Mouse (Mus musculus) megakaryocyte, embryonic 14.5 days (primary cell): ENCODE results near the gene Slco2a1. TPM values are rescaled to one million over a fixed set of nuclear protein-coding genes. Genes with fewer than 3 reads are reported as not detected.

ENCODE experiments used
- H3K27me3 ChIP-seq: replicated peaks from 2 replicates; pipeline ENCODE3; 2012; ENCODE audit warnings: inconsistent platforms
- H3K36me3 ChIP-seq: replicated peaks from 2 replicates; pipeline ENCODE3; 2012; ENCODE audit warnings: low read length, inconsistent platforms, mixed read lengths
- H3K4me1 ChIP-seq: 2 replicates; pipeline ENCODE4 v1.6.1; 2012; ENCODE audit warnings: inconsistent platforms
- H3K4me3 ChIP-seq: replicated peaks from 2 replicates; pipeline ENCODE3; 2012; ENCODE audit warnings: moderate library complexity, mild to moderate bottlenecking, inconsistent platforms
- H3K9me3 ChIP-seq: 2 replicates; pipeline ENCODE4 v1.6.1; 2012; ENCODE audit warnings: inconsistent platforms
- FLI1 ChIP-seq: IDR thresholded peaks from 2 replicates; pipeline ENCODE4 v1.6.1; 2012; ENCODE audit warnings: low read length, inconsistent platforms, mixed read lengths
- GATA1 ChIP-seq: IDR thresholded peaks from 3 replicates; pipeline ENCODE4 v1.6.1; 2012; ENCODE audit warnings: mixed read lengths, low read length, inconsistent platforms, borderline replicate concordance
- polyA plus RNA-seq: library from polyadenylated mRNA; stranded (reverse); fragments of >175 nt; gene quantifications from 2 replicates; pipeline ENCODE4 v1.2.3, GENCODE M21; 2012; ENCODE audit warnings: low replicate concordance; ENCODE audit not compliant: insufficient read depth

Gene Slco2a1
- polyA plus RNA-seq, 1 experiment, result not detected

GRCm38 (mm10) chr9:102963321-102963720 is 25.2 kb upstream of the Slco2a1 start:
- Histone ChIP-seq H3K4me3 (no peak overlapping the region), H3K9me3 (peaks cover 6% of the 10 kb centered on the region), H3K4me1 (no peaks in the 10 kb centered on the region), H3K36me3 (no peaks in the 10 kb centered on the region), H3K27me3 (no peaks in the 10 kb centered on the region)
- TF ChIP-seq GATA1 (no peak), FLI1 (no peak)

DNA sequence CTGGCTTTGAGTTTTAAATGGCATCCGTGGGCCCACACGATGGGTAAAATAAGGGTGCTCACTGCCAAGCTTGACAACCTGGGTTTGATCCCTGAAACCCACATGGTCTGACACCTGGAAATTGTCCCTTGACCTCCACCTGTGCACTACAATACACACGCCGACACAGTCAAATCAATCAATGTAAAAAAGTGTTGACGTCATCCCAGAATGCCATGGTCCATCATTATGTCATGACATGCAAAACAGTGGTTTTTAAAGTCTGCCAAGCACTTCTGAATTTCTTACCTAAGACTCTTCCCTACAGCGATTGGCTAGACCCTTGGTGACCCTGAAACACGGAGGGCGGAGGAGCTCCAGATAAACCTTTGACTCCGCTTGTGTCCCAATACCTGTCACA is 23.9 kb upstream of the Slco2a1 start:
- H3K27me3 ChIP-seq, result no peaks in the 10 kb centered on the region
- no peaks in the 10 kb centered on the region for H3K36me3 ChIP-seq
- TF ChIP-seq FLI1 (no peak), GATA1 (no peak)
- H3K9me3 ChIP-seq, result peaks cover 13% of the 10 kb centered on the region
- no peak overlapping the region for H3K4me3 ChIP-seq
- H3K4me1 ChIP-seq, result no peaks in the 10 kb centered on the region

- no peak for TF ChIP-seq GATA1
- no peak for TF ChIP-seq FLI1
- Histone ChIP-seq H3K27me3 (no peaks in the 10 kb centered on the region), H3K9me3 (peaks cover 13% of the 10 kb centered on the region)
These were observed 16.0 kb upstream of the Slco2a1 start for GRCm38 (mm10) chr9:102972393-102973050.

GRCm38 (mm10) chr9:102975887-102976286 is 12.6 kb upstream of the Slco2a1 start:
- H3K4me1 ChIP-seq, result no peaks in the 10 kb centered on the region
- no peak for TF ChIP-seq GATA1
- no peak for TF ChIP-seq FLI1

More at GRCm38 (mm10) chr9:102972393-102973050, 16.0 kb upstream of the Slco2a1 start:
- Histone ChIP-seq H3K4me3 (no peak overlapping the region), H3K36me3 (no peaks in the 10 kb centered on the region), H3K4me1 (no peaks in the 10 kb centered on the region)

GRCm38 (mm10) chr9:102977090-102977489 is 11.4 kb upstream of the Slco2a1 start:
- TF ChIP-seq GATA1, result no peak
- TF ChIP-seq FLI1, result no peak

More at GRCm38 (mm10) chr9:102975887-102976286, 12.6 kb upstream of the Slco2a1 start:
- Histone ChIP-seq H3K27me3 (no peaks in the 10 kb centered on the region), H3K4me3 (no peak overlapping the region), H3K9me3 (no peaks in the 10 kb centered on the region), H3K36me3 (no peaks in the 10 kb centered on the region)

GRCm38 (mm10) chr9:102977791-102978492 is 10.6 kb upstream of the Slco2a1 start:
- H3K4me1 ChIP-seq, result no peaks in the 10 kb centered on the region
- TF ChIP-seq FLI1, result no peak
- TF ChIP-seq GATA1, result no peak
- H3K36me3 ChIP-seq, result no peaks in the 10 kb centered on the region
- no peaks in the 10 kb centered on the region for H3K27me3 ChIP-seq
- H3K9me3 ChIP-seq, result no peaks in the 10 kb centered on the region
- no peak overlapping the region for H3K4me3 ChIP-seq

More at GRCm38 (mm10) chr9:102977090-102977489, 11.4 kb upstream of the Slco2a1 start:
- Histone ChIP-seq H3K27me3 (no peaks in the 10 kb centered on the region), H3K9me3 (no peaks in the 10 kb centered on the region), H3K36me3 (no peaks in the 10 kb centered on the region), H3K4me3 (no peak overlapping the region), H3K4me1 (no peaks in the 10 kb centered on the region)

DNA sequence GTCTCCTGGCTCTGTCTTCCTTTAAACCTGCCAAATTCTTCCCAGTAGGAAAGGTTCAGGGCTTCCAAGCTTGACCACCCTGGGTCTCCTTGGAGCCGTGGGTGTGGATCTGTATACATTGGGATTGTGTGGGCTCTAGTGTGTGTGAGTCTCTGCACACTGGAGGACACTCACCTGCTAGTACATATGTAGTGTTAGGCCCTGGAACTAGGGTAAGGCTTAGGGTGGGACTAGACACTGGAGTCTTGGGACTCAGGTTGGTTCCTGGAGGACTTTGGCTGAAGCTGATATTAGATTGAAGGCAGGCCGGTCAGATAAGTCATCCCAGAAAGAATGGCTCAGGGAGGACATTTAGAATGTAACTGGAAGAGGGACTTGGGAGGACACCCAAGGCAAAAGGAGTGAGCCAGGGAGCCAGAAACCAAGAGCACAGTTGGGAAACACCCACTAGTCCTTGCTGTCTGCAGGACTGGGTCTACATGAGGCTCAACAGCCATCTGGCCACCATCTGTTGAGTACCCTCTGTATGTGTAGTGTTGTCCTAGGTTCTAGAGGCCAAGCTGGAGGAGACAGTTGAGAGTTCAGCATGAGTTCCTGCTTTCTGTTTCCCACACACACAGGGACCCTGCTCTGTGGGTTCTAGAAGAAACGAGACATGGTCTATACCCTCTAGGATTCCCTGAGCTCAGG is 9.4 kb upstream of the Slco2a1 start:
- Histone ChIP-seq H3K27me3 (no peaks in the 10 kb centered on the region), H3K36me3 (no peaks in the 10 kb centered on the region), H3K4me3 (no peak overlapping the region), H3K4me1 (no peaks in the 10 kb centered on the region), H3K9me3 (no peaks in the 10 kb centered on the region)
- TF ChIP-seq FLI1 (no peak), GATA1 (no peak)

DNA sequence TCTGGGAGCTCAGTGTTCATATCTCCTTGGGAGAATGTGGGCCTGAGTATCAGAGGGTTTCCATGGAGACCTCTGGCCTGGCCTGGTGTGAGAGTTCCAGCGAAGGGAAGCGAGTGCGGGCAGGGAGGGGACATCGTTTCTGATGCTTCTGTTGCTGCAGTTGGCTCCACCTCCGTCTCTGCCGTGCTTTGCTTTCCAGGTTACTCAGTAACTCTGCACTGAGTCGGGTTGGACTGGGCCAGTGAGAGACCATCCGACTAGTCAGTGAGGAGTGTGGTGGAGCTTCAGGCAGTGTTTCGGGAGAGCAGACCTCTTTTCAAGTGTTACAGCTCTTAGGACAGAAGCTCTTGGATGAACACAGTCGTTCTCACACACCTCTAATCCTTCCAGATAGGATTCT is 8.6 kb upstream of the Slco2a1 start:
- Histone ChIP-seq H3K36me3 (no peaks in the 10 kb centered on the region), H3K27me3 (no peaks in the 10 kb centered on the region), H3K4me3 (no peak overlapping the region), H3K9me3 (no peaks in the 10 kb centered on the region), H3K4me1 (no peaks in the 10 kb centered on the region)
- no peak for TF ChIP-seq GATA1
- TF ChIP-seq FLI1, result no peak

DNA sequence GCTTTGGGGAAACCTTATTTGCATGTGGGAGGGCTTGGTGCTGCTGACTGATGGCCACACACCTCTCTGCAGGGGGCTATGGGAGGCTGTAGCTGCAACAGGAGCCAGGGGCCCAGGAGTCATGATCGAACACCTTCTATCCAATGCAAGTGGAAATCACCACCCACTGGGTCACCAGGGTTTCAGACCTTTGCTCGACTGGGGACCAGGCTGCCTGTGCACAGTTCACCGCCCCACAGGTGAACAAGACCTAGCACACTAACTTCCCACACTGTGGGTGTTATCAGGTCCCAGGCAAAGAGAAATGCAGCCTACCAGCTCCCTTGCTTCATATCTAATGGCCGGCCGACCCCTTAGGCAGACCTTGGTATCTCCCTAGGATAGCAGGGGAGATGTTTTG is 8.1 kb upstream of the Slco2a1 start:
- no peaks in the 10 kb centered on the region for H3K36me3 ChIP-seq
- TF ChIP-seq GATA1 (no peak), FLI1 (no peak)

DNA sequence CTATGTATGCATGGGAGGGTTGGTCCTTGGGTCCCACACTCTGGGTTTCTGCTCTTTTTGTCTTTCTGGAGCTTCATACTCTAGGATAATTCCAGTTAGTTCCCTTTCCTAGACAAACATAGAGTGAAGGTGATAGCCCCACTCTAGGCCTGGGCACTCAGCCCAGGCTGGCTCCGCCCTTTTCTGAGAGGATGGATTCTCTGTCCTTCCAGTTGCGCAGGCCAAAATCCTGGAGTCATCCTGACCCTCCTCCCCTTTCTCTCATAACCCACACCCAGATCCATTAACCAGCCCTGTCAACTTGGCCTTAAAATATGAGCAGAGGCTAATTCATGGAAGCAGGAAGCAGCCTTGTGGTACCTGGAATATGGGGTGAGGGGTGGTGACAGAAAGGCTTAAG is 6.7 kb upstream of the Slco2a1 start:
- Histone ChIP-seq H3K9me3 (peaks cover 3% of the 10 kb centered on the region; the same call in 1 of the 2 replicates), H3K36me3 (no peaks in the 10 kb centered on the region), H3K4me1 (no peaks in the 10 kb centered on the region), H3K27me3 (no peaks in the 10 kb centered on the region), H3K4me3 (no peak overlapping the region)
- TF ChIP-seq FLI1 (no peak), GATA1 (no peak)

More for the DNA sequence above, 8.1 kb upstream of the Slco2a1 start:
- Histone ChIP-seq H3K4me1 (no peaks in the 10 kb centered on the region), H3K27me3 (no peaks in the 10 kb centered on the region), H3K9me3 (no peaks in the 10 kb centered on the region), H3K4me3 (no peak overlapping the region)
